Mouse (Mus musculus) bone marrow macrophage, adult 2 months (primary cell): ENCODE results near the gene Supt20. TPM values are rescaled to one million over a fixed set of nuclear protein-coding genes. Genes with fewer than 3 reads are reported as not detected.
A peak's percentile ranks its signal among the peaks of the same experiment; 100 is the strongest.

Experiments used
- H3K27ac ChIP-seq: 2 replicates; pipeline ENCODE4 v1.5.1; 2012; ENCODE audit warnings: low read depth, low read length; ENCODE audit not compliant: insufficient read depth
- H3K4me1 ChIP-seq: 2 replicates; pipeline ENCODE4 v1.6.1; 2012; ENCODE audit warnings: low read length; ENCODE audit not compliant: control insufficient read depth, insufficient read depth
- H3K4me3 ChIP-seq: 2 replicates; pipeline ENCODE4 v1.5.1; 2012; ENCODE audit warnings: mild to moderate bottlenecking, low read length, moderate library complexity; ENCODE audit not compliant: insufficient read depth
- CTCF ChIP-seq: IDR thresholded peaks from 2 replicates; pipeline ENCODE4 v1.5.1; 2012; ENCODE audit warnings: low read depth, mild to moderate bottlenecking, low read length, moderate library complexity
- POLR2A ChIP-seq: IDR thresholded peaks from 2 replicates; pipeline ENCODE4 v1.6.1; 2012; ENCODE audit warnings: mild to moderate bottlenecking, low read depth, low read length, borderline replicate concordance
- polyA plus RNA-seq: library from polyadenylated mRNA; stranded (reverse); fragments of >200 nt; gene quantifications from 2 replicates; pipeline ENCODE4 v1.2.4, GENCODE M21; 2012; ENCODE audit not compliant: missing spikeins, insufficient read depth, insufficient read length

Gene Supt20
- 64.4 and 69.5 TPM in 2 replicates for polyA plus RNA-seq

DNA sequence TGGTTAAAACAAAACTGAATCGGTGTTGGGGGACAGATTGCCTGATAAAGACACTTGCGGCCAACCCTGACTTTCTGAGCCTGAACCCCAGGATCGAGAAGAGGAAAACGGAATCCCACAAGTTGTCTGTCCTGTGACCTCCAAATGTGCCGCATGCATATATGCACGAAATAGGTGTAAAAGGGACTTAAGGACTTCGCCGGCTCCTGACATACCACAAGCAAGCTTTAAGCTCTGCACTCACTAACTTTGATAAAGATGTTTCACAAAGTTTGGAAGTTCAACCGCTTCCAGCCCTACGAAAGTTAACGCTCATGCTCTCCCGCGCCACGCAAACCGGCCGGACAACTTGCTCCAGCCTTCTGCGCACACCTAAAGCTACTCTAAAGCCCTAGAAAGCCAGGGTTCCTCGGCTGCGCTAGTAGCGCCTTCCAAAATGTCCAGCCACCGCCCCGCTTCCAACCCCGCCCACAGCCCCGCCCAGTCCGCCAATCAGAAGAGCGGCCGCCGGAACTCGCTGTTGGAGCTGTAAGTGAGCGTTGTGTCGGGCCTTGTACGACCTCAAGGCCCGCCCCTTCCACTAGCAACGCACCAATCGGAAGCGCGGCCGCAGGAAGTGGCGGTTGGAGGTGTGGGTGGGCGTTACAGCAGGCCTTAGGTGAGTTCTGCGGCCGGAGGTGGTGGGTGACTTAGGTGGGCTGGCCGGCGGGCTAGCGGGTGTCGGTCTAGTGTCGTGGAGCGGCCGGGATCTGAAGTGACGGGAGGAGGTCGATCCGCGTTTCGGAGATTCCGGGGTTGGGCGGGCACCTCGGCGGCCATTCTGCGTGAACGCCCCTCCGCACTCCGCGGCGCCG is at the start of gene Supt20:
Supt20 (plus strand) TSS at position 606 of the 854 bp plus-strand sequence.
- peak within 1 kb of the TSS; percentile 73 for H3K27ac ChIP-seq

DNA sequence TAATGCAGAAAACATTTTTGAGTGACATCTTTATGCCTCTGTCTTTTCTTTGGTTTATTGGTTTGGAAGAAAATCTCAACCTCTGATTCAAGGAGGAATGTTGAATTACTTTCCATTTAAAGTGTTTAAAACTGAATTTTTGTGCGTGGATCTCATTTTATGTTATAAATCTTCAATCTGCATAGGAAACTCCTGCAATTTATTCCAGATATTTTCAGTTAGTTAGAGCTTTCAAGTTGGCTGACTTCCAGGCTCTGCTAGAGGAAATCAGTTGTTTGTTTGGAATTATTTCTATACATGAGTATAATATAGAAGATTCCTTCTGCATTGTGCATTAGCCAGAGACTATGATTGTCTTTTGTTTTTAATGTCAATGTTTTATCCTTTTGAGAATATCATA is 49.8 kb upstream of the Supt20 start:
- no peaks in the 10 kb centered on the region for H3K4me1 ChIP-seq
- no peak overlapping the region for H3K27ac ChIP-seq
- no peak overlapping the region for H3K4me3 ChIP-seq
- TF ChIP-seq CTCF (no peak), POLR2A (no peak)

More for the DNA sequence above, at the start of gene Supt20:
- TF ChIP-seq CTCF (no peak), POLR2A (no peak)
- Histone ChIP-seq H3K4me3 (peak within 1 kb of the TSS; percentile 73), H3K4me1 (no peaks in the 10 kb centered on the region)

DNA sequence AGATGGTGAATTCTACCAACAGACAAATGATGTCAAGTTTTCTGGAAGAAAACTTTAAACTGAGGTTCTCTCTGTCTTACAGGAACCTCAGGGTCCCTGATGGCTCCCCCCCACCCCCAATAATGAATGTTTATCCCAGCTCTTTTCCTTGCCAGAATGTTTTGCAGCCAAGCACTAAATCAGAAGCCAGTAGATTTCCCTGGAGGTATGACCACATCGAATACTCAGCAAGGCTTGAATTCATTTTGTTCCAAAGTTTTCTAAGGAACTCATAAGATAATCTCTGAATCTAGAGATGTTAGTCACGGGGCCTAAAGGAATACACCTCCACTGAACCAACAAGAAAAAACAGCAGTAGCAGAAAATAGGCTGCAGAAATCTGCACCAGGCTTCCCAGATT is 45.0 kb upstream of the Supt20 start:
- Histone ChIP-seq H3K4me3 (no peak overlapping the region), H3K4me1 (no peaks in the 10 kb centered on the region), H3K27ac (no peak overlapping the region)
- TF ChIP-seq POLR2A (no peak), CTCF (no peak)

DNA sequence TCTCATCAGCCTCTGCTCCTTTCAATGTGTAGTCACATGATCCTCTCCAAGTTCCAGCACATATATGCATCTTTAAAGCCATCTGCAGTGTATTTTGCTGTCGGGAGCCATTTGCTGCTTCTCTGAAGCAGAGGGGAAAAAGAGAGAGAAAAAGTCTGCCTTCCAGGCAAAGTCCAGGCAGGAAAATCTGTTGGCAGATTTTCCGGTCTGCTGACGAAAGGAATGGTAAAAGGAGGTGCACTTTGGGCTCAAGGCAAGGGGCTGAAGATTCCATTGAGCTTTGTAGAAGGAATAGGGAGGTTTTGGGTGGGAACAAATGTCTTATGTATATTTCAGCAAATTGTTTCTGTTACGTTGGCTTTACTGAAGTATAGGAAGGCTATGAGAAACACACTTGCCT is 41.0 kb upstream of the Supt20 start:
- TF ChIP-seq CTCF (no peak), POLR2A (no peak)
- Histone ChIP-seq H3K4me3 (no peak overlapping the region), H3K4me1 (no peaks in the 10 kb centered on the region), H3K27ac (no peak overlapping the region)

DNA sequence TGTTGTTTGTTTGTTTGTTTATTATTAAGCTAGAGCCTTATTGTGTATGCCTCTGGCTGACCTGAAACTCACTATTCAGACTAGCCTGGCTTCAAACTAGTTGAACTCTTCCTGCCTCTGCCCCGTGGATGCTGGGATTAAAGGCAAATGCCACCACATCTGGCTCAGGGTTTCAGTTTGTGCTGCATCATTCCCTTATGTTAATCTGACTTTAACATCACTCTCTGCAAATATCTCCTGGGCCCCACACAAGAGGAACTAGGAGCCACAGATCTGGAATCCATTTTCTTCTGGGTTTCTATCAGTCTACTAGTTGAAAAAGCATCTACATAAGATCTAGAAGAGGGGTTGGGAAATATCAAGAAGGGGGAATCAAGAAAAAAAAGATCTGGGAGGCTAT is 38.4 kb upstream of the Supt20 start:
- Histone ChIP-seq H3K4me1 (no peaks in the 10 kb centered on the region), H3K27ac (no peak overlapping the region), H3K4me3 (no peak overlapping the region)
- TF ChIP-seq POLR2A = no peak
- TF ChIP-seq CTCF = no peak

DNA sequence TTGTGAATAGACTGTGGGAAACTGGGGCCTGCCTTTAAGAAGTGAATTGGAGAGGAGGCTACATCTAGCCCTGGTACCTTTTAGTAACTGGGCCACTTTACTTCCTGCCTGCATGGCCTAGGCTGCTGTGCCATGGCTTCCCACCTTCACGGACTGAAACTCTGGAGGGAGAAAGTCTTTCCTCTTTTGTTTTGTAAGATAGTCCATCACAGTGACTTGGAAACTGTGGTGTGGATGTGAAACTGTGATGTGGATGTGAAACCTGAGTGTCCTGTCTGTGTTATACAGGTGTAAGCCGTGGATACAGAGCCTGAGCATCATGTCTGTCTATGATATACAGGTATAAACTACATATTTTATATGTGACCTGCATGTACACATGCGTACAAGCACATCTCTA is 35.5 kb upstream of the Supt20 start:
- H3K27ac ChIP-seq = no peak overlapping the region
- TF ChIP-seq CTCF (no peak), POLR2A (no peak)
- H3K4me3 ChIP-seq = no peak overlapping the region
- H3K4me1 ChIP-seq = no peaks in the 10 kb centered on the region

DNA sequence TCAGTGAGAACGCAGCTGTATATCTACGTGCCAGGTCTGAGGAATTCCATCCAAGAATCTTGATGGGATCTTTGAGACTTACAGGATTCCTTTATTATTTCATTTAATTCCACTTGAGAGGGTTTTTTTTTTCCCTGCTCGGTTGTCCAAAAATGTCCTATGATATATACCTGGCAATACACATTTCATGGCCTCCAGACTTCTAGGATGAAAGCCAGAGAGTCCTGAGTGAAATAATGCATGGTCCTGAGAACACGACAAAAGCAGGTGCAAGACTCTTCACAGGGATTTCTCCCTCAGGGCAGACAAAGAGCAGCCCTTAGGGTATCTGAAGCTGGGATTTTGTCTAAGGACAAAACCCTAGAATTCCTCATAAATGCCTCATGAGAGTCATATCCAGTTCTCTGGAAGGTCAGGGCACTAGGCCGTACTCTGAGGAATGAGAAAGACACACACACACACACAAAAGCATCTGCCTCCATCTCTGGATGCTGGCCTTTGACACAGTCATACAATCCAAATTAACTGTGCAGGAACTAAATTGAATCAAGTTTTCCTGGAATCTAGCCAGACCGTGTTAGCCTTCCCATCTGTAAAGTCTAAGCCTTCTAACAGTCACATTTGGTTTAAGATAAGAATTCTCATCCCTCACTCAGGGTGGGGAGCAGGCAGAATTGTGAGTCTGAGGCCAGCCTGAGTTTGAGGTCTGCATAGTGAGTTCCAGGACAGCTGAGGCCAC is 34.5 kb upstream of the Supt20 start:
- Histone ChIP-seq H3K4me1 (no peaks in the 10 kb centered on the region), H3K27ac (no peak overlapping the region), H3K4me3 (no peak overlapping the region)
- TF ChIP-seq CTCF (no peak), POLR2A (no peak)

DNA sequence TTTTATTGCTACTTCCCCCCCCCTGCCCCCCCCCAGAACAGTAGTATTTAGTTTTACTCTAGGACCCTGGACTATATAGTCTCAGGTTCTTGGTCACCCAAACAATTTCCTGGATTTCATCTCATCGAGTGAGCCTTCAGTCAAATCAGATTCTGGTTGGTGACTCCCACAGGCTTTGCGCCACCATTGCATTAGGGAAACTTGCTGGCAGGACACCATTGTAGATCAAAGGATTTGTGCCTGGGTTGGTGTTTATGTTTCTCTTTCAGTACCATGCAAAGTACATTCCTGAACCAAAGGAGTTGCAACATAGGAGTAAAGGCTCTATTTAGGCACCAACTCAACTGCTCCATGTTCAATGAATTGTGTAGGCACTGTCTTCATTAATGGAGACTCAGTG is 32.9 kb upstream of the Supt20 start:
- H3K4me1 ChIP-seq = no peaks in the 10 kb centered on the region
- no peak overlapping the region for H3K27ac ChIP-seq
- TF ChIP-seq POLR2A = no peak
- no peak for TF ChIP-seq CTCF
- H3K4me3 ChIP-seq = no peak overlapping the region

DNA sequence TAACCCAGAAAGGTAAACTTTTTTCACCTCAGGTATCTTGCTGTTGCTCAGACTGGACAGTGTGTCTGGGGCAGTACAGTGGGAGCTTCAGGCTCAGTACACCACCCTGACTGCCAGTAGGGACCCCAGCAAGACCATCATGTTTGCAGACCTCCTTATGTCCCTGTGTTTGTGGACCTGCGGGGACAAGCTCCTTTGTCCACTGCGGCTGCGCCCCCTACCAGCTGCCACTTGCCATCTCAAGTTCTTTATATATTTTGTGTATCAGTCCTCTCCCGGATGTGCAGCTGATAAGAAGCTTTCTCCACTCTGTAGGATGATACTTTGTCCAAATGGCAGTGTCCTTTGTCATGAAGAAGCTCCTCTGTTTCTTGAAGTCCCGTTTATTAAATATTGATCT is 30.2 kb upstream of the Supt20 start:
- no peak overlapping the region for H3K4me3 ChIP-seq
- H3K27ac ChIP-seq = no peak overlapping the region
- TF ChIP-seq CTCF = no peak
- no peaks in the 10 kb centered on the region for H3K4me1 ChIP-seq

DNA sequence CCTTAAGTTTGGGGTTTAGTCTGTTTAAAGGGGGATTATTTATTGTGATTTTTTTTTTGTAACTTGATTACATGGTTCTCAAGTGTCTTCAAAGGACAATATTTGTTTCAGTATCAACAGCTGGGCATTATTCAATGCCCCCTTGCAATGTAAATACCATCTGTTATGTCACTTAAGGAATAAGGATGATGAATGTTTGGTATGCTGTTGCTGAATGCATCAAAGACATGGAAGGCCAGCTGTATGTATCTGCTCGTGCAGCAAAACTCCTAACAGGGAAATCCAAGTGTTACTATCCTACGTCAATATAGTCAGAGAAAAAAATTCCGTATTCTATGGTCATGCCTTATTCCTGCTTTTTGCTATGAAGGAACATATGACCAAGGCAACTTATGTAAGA is 24.5 kb upstream of the Supt20 start:
- TF ChIP-seq POLR2A (no peak), CTCF (no peak)
- no peak overlapping the region for H3K27ac ChIP-seq
- no peak overlapping the region for H3K4me3 ChIP-seq
- H3K4me1 ChIP-seq = peaks cover 5% of the 10 kb centered on the region
